15 mouse cellular contexts compared by ENCODE assay signal in the genomic region with DNA sequence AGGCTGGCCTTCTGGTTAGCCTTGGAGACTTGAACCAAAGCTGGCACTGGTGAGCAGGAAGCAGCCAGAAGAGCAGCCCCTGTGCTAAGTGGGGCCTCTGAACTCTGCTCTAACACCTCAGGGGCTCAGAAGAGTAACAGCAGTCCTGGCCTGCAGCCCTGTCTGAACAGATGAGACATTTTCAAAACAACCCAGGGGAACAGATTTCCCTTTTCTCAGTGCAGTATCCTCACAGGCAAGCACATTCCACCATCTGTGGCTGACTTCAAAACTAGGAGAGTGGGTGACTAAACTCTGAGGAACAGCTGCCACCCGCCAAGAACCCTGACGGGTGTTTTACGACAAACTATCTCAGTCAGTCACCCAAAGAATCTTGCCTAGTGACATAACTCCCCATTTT. TPM values are rescaled to one million over a fixed set of nuclear protein-coding genes. Genes with fewer than 3 reads are reported as not detected.
DNase-seq lines count a peak whose midpoint lies in the region; ATAC-seq lines count a peak whose summit lies in the region.
"Had no signal": no experiment of that assay in that cellular context is flagged by ENCODE, and none has a peak within 500 bp of the region (broad histone marks: within the 10 kb centered on the region; RNA-seq: fewer than 3 reads in every experiment).

No protein-coding gene starts in this region.

- DNase-seq in brain, adult 2 months (ENCODE audit: low read depth, low spot score): peak; percentile 88
- peak; percentile 83 for DNase-seq in layer of hippocampus, adult 9-11 months
- peak; percentile 9 for DNase-seq in lung, postnatal 14 days
- no peak for DNase-seq in adrenal gland, postnatal 25 days
- no peak for DNase-seq in adrenal gland, adult 18-20 months (ENCODE audit: low spot score in 2 of 2)
- DNase-seq: cerebellum, adult 9-11 months; spleen, adult 18-20 months; thymus, adult 2 months had no signal

- no peaks in the 10 kb centered on the region for H3K9me3 ChIP-seq in embryonic facial prominence, embryonic 15.5 days (replicated peaks)
- no peaks in the 10 kb centered on the region for H3K9me3 ChIP-seq in heart, embryonic 11.5 days (replicated peaks; ENCODE audit: control insufficient read depth, low read length)
- H3K9me3 ChIP-seq: heart, embryonic 10.5 days; hindbrain, embryonic 12.5 days; neural tube, embryonic 13.5 days had no signal

- H3K36me3 ChIP-seq in embryonic facial prominence, embryonic 15.5 days: peaks cover 3% of the 10 kb centered on the region; the same call in 1 of the 2 replicates
- no peaks in the 10 kb centered on the region for H3K36me3 ChIP-seq in heart, embryonic 11.5 days (ENCODE audit: control insufficient read depth, insufficient read depth, low read length)

- no peak for ATAC-seq in embryonic facial prominence, embryonic 15.5 days (ENCODE audit: insufficient number of reproducible peaks, low FRiP score, low TSS enrichment, low read depth)
- ATAC-seq in heart, embryonic 11.5 days (replicated peaks; ENCODE audit: insufficient number of reproducible peaks, low FRiP score, low TSS enrichment): no peak

- no peak overlapping the region for H3K4me3 ChIP-seq in embryonic facial prominence, embryonic 15.5 days (replicated peaks)
- no peak overlapping the region for H3K4me3 ChIP-seq in heart, embryonic 11.5 days (ENCODE audit: low read depth, low read length)
- H3K4me3 ChIP-seq: erythroblast, embryonic 14.5 days; heart, embryonic 10.5 days; hindbrain, embryonic 12.5 days; neural tube, embryonic 13.5 days had no signal

- 0 out of 2 replicates have a peak, but pooled peaks cover 11% of the 10 kb centered on the region for H3K4me1 ChIP-seq in embryonic facial prominence, embryonic 15.5 days
- no peaks in the 10 kb centered on the region for H3K4me1 ChIP-seq in heart, embryonic 11.5 days (ENCODE audit: control insufficient read depth, insufficient read depth, low read length)
- H3K4me1 ChIP-seq: hindbrain, embryonic 12.5 days had no signal

- WGBS in embryonic facial prominence, embryonic 15.5 days: 52% methylated on average over 3 of the region's 3 CpGs
- WGBS in heart, embryonic 11.5 days (ENCODE audit: insufficient replicate concordance): 79% methylated on average over 3 of the region's 3 CpGs

- no peak overlapping the region for H3K9ac ChIP-seq in embryonic facial prominence, embryonic 15.5 days
- H3K9ac ChIP-seq in heart, embryonic 11.5 days (ENCODE audit: low read depth, low read length): no peak overlapping the region
- H3K9ac ChIP-seq: hindbrain, embryonic 12.5 days; neural tube, embryonic 13.5 days had no signal

- no peaks in the 10 kb centered on the region for H3K27me3 ChIP-seq in embryonic facial prominence, embryonic 15.5 days
- no peaks in the 10 kb centered on the region for H3K27me3 ChIP-seq in heart, embryonic 11.5 days (ENCODE audit: control insufficient read depth, insufficient read depth, low read length)
- H3K27me3 ChIP-seq: hindbrain, embryonic 12.5 days; neural tube, embryonic 13.5 days had no signal

- H3K4me2 ChIP-seq in embryonic facial prominence, embryonic 15.5 days (replicated peaks): no peak overlapping the region
- H3K4me2 ChIP-seq in heart, embryonic 11.5 days: no peak overlapping the region
- H3K4me2 ChIP-seq: hindbrain, embryonic 12.5 days; neural tube, embryonic 13.5 days had no signal

- H3K27ac ChIP-seq in embryonic facial prominence, embryonic 15.5 days (replicated peaks): 0 out of 2 replicates have a peak overlapping the region, but pooled peaks have one; percentile 7
- H3K27ac ChIP-seq in heart, embryonic 11.5 days (ENCODE audit: low read depth, low read length): no peak overlapping the region
- H3K27ac ChIP-seq: heart, embryonic 10.5 days; hindbrain, embryonic 12.5 days; neural tube, embryonic 13.5 days had no signal

RNA-seq across cellular contexts. Expression of a gene that starts 11.6 kb away (rescaled TPM):
- 7.3 and 11.2 TPM in 2 replicates for polyA plus RNA-seq in embryonic facial prominence, embryonic 15.5 days (2015; fragmentation: Nextera tagmentation; extraction: Ambion mirVana)
- total RNA-seq in adrenal gland, postnatal 25 days (2021): 2.4 and 3.0 TPM in 2 replicates
- total RNA-seq in adrenal gland, adult 18-20 months (2021): 1 to 10 TPM; 1.2 to 1.8 TPM
- polyA plus RNA-seq in heart, embryonic 11.5 days (2014; fragmentation: Nextera tagmentation; extraction: Ambion mirVana): 2.9 and 3.0 TPM in 2 replicates
- polyA plus RNA-seq: erythroblast, embryonic 14.5 days had no signal

RNA-seq across cellular contexts. Expression of a gene that starts 20.8 kb away (rescaled TPM):
- 14.5 and 16.3 TPM in 2 replicates for polyA plus RNA-seq in embryonic facial prominence, embryonic 15.5 days (2015; fragmentation: Nextera tagmentation; extraction: Ambion mirVana)
- 2.4 and 3.5 TPM in 2 replicates for total RNA-seq in adrenal gland, postnatal 25 days (2021)
- total RNA-seq in adrenal gland, adult 18-20 months (2021): 1 to 10 TPM; 3.7 to 9.6 TPM
- polyA plus RNA-seq in heart, embryonic 11.5 days (2014; fragmentation: Nextera tagmentation; extraction: Ambion mirVana): 0.52 and 0.83 TPM in 2 replicates
- polyA plus RNA-seq: erythroblast, embryonic 14.5 days had no signal

RNA-seq across cellular contexts. Expression of a gene that starts 24.0 kb away (rescaled TPM):
- 0.41 TPM in 1 of 2 replicates, not detected in the other for polyA plus RNA-seq in embryonic facial prominence, embryonic 15.5 days (2015; fragmentation: Nextera tagmentation; extraction: Ambion mirVana)
- not detected in 2 replicates for total RNA-seq in adrenal gland, postnatal 25 days (2021)
- total RNA-seq in adrenal gland, adult 18-20 months (2021): 1 to 10 TPM in 1 of 2 experiments, not detected in 1; 1.1 TPM
- not detected in 2 replicates for polyA plus RNA-seq in heart, embryonic 11.5 days (2014; fragmentation: Nextera tagmentation; extraction: Ambion mirVana)
- total RNA-seq: liver, adult 2 months had no signal
- polyA plus RNA-seq: erythroblast, embryonic 14.5 days; heart, embryonic 10.5 days; hindbrain, embryonic 12.5 days; liver, adult 2 months had no signal

RNA-seq across cellular contexts. Expression of a gene that starts 44.2 kb away (rescaled TPM):
- polyA plus RNA-seq in embryonic facial prominence, embryonic 15.5 days (2015; fragmentation: Nextera tagmentation; extraction: Ambion mirVana): 12.2 and 15.7 TPM in 2 replicates
- total RNA-seq in adrenal gland, postnatal 25 days (2021): 10.2 and 14.6 TPM in 2 replicates
- total RNA-seq in adrenal gland, adult 18-20 months (2021): 10 to 100 TPM in 1 of 2 experiments, 1 to 10 TPM in 1; 9.8 to 21.4 TPM
- 6.7 and 11.4 TPM in 2 replicates for polyA plus RNA-seq in heart, embryonic 11.5 days (2014; fragmentation: Nextera tagmentation; extraction: Ambion mirVana)

RNA-seq across cellular contexts. Expression of a gene that starts 50.5 kb away (rescaled TPM):
- polyA plus RNA-seq in embryonic facial prominence, embryonic 15.5 days (2015; fragmentation: Nextera tagmentation; extraction: Ambion mirVana): 19.2 and 19.6 TPM in 2 replicates
- total RNA-seq in adrenal gland, postnatal 25 days (2021): 28.4 and 30.2 TPM in 2 replicates
- 10 to 100 TPM; 22.8 to 27.6 TPM for total RNA-seq in adrenal gland, adult 18-20 months (2021)
- polyA plus RNA-seq in heart, embryonic 11.5 days (2014; fragmentation: Nextera tagmentation; extraction: Ambion mirVana): 17.0 and 18.0 TPM in 2 replicates

Comparison
In these comparisons a context has a peak if more than half of its experiments do, and no peak if none do; other contexts are left out.
1. DNase-seq: peak in brain, adult 2 months (single experiment), layer of hippocampus, adult 9-11 months (single experiment) and lung, postnatal 14 days (single experiment); none in adrenal gland, postnatal 25 days (single experiment) and adrenal gland, adult 18-20 months (0 of 2).